In the genomic region with DNA sequence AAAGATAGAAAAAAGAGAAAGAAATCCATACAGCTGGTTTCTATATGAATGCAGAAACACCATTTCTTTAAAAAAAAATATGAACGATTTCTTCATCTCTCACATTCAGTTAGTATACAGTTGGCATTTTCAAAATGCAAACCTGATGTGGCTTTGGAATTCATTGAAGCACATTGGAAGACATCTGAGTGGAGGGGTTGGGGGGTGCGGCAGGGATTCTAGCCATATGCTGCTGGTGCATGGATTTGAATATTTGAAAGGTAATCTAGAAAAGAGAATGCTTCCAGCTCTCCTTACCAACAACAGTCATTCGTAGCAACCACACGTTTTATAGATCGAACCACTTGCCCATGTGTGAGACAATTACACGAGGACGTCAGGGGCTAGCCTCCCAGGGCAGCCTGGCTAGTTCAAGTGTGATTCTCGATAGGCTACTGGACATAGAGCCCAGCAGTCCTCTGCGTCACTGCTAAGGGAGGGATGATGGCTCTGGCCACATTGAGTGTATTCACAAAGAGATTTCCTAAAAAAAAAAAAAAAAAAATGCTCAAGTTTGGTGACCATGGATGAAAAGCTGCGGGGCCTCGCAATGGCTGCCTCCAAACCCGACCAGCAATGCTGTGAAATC, we compare ENCODE assay signal across 8 mouse cellular contexts.
DNase-seq lines count a peak whose midpoint lies in the region; ATAC-seq lines count a peak whose summit lies in the region.

No protein-coding gene starts in this region.

- no peak overlapping the region for H3K4me2 ChIP-seq in midbrain, embryonic 16.5 days (ENCODE audit: low read length)
- peak overlapping the region; percentile 53 for H3K4me2 ChIP-seq in liver, embryonic 15.5 days

- no peaks in the 10 kb centered on the region for H3K9me3 ChIP-seq in erythroblast, embryonic 14.5 days (ENCODE audit: control insufficient read depth, low read length)
- no peaks in the 10 kb centered on the region for H3K9me3 ChIP-seq in midbrain, embryonic 10.5 days (replicated peaks)
- H3K9me3 ChIP-seq in midbrain, embryonic 16.5 days (replicated peaks; ENCODE audit: control insufficient read depth, low read length, poor library complexity, severe bottlenecking) = no peaks in the 10 kb centered on the region
- H3K9me3 ChIP-seq in liver, embryonic 15.5 days (replicated peaks) = no peaks in the 10 kb centered on the region

- peak overlapping the region; percentile 29 for H3K4me3 ChIP-seq in erythroblast, embryonic 14.5 days (replicated peaks)
- 0 out of 2 replicates have a peak overlapping the region, but pooled peaks have one; percentile 7 for H3K4me3 ChIP-seq in midbrain, embryonic 10.5 days
- H3K4me3 ChIP-seq in midbrain, embryonic 16.5 days (ENCODE audit: low read depth, low read length) = no peak overlapping the region
- no peak overlapping the region for H3K4me3 ChIP-seq in liver, embryonic 15.5 days (replicated peaks)

- no peak overlapping the region for H3K9ac ChIP-seq in midbrain, embryonic 16.5 days (ENCODE audit: low read depth, low read length)
- H3K9ac ChIP-seq in liver, embryonic 15.5 days = no peak overlapping the region

- no peaks in the 10 kb centered on the region for H3K36me3 ChIP-seq in erythroblast, embryonic 14.5 days (ENCODE audit: control insufficient read depth)
- H3K36me3 ChIP-seq in midbrain, embryonic 10.5 days = no peaks in the 10 kb centered on the region
- H3K36me3 ChIP-seq in midbrain, embryonic 16.5 days (ENCODE audit: control insufficient read depth, insufficient read depth, low read length) = no peaks in the 10 kb centered on the region
- H3K36me3 ChIP-seq in liver, embryonic 15.5 days (replicated peaks) = no peaks in the 10 kb centered on the region

- ATAC-seq in erythroblast, adult 5-6 weeks (replicated peaks; ENCODE audit: low FRiP score, poor library complexity, severe bottlenecking) = no peak
- ATAC-seq in midbrain, embryonic 16.5 days = no peak; the same call in 1 of the 2 replicates
- no peak for ATAC-seq in liver, embryonic 15.5 days (ENCODE audit: insufficient read depth)

- peak overlapping the region; percentile 76 for H3K27ac ChIP-seq in midbrain, embryonic 10.5 days (replicated peaks)
- H3K27ac ChIP-seq in midbrain, embryonic 16.5 days (ENCODE audit: low read length) = no peak overlapping the region
- no peak overlapping the region for H3K27ac ChIP-seq in liver, embryonic 15.5 days (replicated peaks)

- 90% methylated on average over 12 of the region's 12 CpGs for whole genome bisulfite sequencing in midbrain, embryonic 10.5 days
- 68% methylated on average over 12 of the region's 12 CpGs for WGBS in midbrain, embryonic 16.5 days
- WGBS in liver, embryonic 15.5 days (ENCODE audit: insufficient replicate concordance) = 45% methylated on average over 12 of the region's 12 CpGs

- H3K4me1 ChIP-seq in erythroblast, embryonic 14.5 days (ENCODE audit: control insufficient read depth) = peaks cover 12% of the 10 kb centered on the region
- peaks cover 35% of the 10 kb centered on the region for H3K4me1 ChIP-seq in midbrain, embryonic 10.5 days
- peaks cover 29% of the 10 kb centered on the region for H3K4me1 ChIP-seq in midbrain, embryonic 16.5 days (ENCODE audit: control insufficient read depth, insufficient read depth, low read length)
- H3K4me1 ChIP-seq in liver, embryonic 15.5 days (replicated peaks) = peaks cover 16% of the 10 kb centered on the region

- DNase-seq in midbrain, embryonic 10.5 days (ENCODE audit: low spot score) = no peak
- DNase-seq in ovary, adult 18-20 months (ENCODE audit: low spot score) = no peak
- DNase-seq in layer of hippocampus, postnatal 14 days (ENCODE audit: low spot score in 2 of 2) = no peak
- no peak for DNase-seq in heart, postnatal 4 days

- no peaks in the 10 kb centered on the region for H3K27me3 ChIP-seq in erythroblast, embryonic 14.5 days (ENCODE audit: control insufficient read depth)
- H3K27me3 ChIP-seq in midbrain, embryonic 10.5 days (ENCODE audit: low read depth, poor library complexity, severe bottlenecking) = no peaks in the 10 kb centered on the region
- no peaks in the 10 kb centered on the region for H3K27me3 ChIP-seq in midbrain, embryonic 16.5 days (ENCODE audit: control insufficient read depth, insufficient read depth, low read depth, low read length)
- H3K27me3 ChIP-seq in liver, embryonic 15.5 days = no peaks in the 10 kb centered on the region

Comparison
In these comparisons a context has a peak if more than half of its experiments do, and no peak if none do; other contexts are left out.
1. H3K4me3 ChIP-seq: peak in erythroblast, embryonic 14.5 days (single experiment) and midbrain, embryonic 10.5 days (single experiment); none in midbrain, embryonic 16.5 days (single experiment) and liver, embryonic 15.5 days (single experiment).